Mouse (Mus musculus) urinary bladder, adult 18-20 months (tissue): ENCODE results near the gene Gpt2.

ENCODE experiments used
- DNase-seq, 2 experiments: peaks; one replicate each; pipeline ENCODE4 v3.0.0; 2022; ENCODE audit warnings: low spot score in 2 of 2, mixed read lengths in 2 of 2

Gpt2 gene

DNA sequence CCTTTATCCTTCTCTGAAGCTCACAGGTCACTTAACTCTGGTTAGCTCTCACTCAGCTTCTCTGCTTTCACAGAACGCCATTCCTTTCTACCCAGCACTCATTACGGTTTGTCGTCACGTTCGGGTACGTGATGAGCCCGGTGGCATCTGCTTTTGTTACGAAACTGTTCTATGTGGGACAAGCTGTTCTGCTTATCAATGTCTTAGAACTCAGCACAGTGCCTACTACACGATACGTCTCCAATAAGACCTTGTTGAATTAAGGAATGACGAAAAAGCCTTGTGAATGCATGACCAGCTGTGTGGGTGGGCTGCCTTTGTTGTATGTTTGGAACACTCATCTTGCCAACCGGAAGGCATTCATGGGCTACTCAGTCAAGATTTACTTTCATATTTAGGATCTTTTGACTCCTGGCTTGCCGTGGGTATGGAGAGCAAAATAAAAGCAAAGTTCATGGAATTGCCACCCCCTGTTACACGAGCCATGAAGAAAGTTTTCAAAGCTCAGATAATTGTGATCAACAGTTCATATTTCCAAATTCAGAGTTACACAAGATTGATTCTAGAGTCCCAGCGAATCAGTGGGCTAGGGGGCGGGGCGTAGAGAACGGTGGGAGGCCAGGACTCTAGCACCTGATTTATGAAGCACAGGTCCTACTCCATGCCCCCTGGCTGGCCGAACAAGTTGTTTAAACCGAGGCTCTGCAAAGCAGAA, 4.3 kb upstream of the Gpt2 start:
- DNase-seq = no peak

GRCm38 (mm10) chr8:85488631-85489030, 3.7 kb upstream of the Gpt2 start:
- no peak for DNase-seq

- no peak for DNase-seq
Observed at GRCm38 (mm10) chr8:85489546-85489945, 2.8 kb upstream of the Gpt2 start.

DNA sequence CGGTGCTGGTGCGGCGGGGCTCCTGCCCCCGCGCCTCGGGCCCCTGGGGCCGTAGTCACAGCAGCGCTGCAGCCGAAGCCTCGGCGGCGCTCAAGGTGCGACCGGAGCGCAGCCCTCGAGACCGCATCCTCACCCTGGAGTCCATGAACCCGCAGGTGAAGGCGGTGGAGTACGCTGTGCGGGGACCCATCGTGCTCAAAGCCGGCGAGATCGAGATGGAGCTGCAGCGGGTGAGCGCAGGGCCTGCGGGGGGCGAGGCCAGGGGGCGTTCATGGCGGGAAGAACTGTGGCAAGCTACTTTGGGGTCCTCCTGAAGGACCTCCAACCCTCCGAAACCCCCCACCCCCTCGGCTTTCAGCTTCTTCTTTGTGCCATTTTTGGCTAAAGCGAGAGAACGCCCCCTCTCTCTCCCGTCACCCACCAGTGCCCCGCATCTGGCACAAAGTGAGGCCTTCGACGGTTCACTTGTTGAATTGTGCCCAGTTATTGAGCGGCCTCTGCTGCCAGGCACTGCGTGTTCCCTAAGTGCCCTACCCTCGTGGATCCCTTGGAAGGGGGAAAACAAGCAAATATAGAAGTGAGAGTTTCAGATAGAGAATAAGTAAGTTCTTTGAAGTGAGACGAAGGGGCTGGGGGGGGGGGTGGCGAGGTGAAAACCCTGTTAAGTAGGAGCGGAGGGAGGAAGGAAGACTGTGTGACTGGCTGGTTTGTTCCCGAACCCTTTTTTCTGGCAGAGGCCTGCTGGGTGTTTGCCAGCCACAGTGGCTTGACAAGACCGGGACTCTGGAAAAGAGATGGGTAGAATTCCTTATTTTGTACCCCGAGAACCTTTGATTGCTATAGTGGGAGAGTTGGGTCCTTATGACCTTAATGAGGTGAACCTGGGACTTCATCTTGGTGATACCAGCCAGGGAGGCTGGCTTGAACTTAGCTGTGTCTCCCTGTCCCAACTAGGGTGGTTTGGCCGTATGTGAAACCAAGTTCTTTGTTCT, 860 bp downstream of the Gpt2 start:
- DNase-seq = no peak

DNA sequence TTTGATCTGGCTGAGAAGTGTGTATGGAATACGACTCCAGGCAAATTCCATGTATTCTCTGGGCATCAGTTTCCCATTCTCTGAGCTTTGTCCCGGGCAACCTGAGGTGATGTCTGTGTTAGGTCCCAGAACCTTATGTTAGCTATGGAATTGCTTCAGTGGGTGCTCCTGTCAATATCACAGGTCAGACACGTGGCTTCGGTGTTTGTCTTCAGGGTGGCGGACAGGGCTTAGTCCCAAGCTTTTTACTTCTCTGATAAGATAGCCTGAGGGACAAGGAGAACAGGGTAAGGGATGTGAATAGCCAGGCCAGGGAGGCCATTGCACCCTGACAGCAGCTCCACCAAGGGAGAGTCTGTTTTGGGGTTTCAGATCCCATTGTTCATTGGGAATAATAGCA, 3.7 kb downstream of the Gpt2 start:
- no peak for DNase-seq

GRCm38 (mm10) chr8:85496778-85497177, 4.4 kb downstream of the Gpt2 start:
- no peak for DNase-seq

- DNase-seq = no peak
Observed at GRCm38 (mm10) chr8:85498577-85498976, 6.2 kb downstream of the Gpt2 start.

- no peak for DNase-seq
Observed at GRCm38 (mm10) chr8:85500460-85500859, 8.1 kb downstream of the Gpt2 start.

DNA sequence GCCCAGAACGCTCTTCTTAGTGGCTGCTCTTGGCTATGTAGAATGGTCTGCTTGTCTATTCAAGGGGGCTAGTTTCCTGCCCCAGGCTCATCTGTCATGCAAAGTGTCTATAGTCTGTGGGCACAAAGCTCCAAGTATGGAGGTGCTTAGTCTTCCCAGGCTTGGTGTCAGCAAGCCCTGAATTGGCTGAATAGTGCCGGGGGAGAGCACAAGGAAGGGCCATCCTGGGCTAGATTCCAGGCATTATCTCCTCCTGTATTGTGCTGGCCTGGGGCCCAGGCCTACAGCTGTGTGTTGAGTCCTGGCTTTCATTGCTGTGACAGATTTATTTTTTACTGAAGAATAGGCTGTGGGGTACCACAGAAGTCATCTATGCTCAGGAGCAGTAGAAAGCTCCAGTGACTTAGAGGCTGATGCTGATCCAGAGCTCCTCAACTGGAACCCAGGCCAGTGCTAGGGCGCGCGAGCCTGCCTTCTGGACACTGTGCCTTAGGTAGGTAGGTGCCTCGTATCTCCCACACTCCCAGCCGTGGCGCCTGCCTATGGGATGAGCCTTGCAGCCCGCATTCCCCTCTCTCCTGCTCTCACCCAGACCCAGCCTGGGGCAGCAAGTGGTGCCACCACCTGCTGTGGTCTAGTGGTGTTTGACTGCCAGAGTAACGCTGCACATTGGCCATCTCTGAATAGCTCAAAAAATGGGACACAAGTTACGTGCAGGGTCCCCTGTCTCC, 8.7 kb downstream of the Gpt2 start:
- DNase-seq = no peak

DNA sequence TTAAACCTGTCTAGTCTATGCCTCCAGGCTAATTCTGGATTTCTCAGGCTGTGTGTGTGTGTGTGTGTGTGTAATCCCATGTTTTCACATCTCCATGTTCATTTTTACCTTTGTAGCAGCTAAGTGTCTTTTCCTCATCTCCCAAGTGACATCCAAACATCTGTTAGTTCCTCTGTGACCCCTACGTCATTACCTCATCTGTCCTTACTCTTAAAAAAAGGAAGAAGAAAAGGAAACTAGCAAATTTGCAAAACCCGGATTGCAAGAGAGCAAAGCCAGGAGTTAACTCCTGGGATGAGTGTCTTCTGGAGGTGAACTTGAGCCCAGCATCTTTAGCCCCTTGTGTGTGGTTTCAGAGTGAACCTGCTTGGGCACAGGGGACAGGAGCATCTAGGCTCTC, 10.0 kb downstream of the Gpt2 start:
- no peak for DNase-seq

DNA sequence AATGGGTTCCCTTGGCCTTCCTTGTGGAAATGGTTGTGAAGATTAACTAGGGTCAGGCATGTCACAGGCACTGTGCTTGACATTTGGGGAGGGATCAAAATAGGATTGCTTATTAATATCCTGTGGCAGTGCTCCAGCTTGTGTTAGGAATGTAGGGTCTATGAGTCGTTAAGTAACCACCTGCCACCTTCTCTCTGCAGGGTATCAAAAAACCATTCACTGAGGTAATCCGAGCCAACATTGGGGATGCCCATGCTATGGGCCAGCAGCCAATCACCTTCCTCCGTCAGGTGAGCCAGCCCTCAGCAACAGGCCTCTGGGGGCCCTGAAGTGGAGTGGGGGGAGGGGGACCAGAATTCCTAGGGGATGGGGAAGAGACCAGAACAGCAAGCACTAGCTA, 10.7 kb downstream of the Gpt2 start:
- DNase-seq = no peak

- DNase-seq = no peak
Observed at GRCm38 (mm10) chr8:85504704-85505103, 12.3 kb downstream of the Gpt2 start.

DNA sequence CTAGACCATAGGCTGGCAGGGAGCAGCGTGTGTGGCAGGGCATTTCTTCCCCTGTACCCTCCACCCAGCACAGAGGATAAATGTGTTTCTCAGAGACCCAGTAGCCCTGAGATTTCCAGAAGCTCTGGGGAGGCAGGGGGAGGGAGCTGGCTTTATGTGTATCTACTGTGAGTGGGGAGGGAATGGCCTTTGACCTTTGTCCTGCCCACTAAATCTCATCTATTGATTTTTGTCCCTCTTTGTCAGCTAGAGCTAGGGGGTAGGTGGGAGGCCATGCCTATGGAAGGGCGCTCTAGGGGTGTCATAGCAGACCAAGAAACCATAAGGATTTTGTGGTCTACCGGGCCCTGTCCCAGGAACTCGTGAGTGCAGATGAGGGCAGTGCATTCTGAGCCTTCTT, 14.2 kb downstream of the Gpt2 start:
- no peak for DNase-seq

DNA sequence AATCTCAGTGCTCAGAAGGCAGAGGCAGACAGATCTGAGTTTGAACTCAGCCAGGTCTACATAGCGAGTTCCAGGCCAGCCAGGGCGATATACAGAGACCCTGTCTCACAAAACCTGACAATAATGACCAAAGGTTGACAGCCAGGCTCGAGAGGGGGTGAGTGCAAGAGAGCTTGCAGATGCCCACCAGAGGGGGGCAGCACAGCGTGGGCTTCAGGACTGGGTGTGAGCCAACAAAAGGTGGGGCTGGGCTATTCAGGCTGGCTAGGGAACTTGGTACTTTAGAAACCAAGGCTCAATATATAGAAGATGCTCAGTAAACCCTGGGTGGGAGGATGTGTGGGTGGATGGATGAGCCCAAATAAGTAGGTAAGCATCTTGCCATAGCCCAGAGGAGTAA, 16.3 kb downstream of the Gpt2 start:
- DNase-seq = no peak

GRCm38 (mm10) chr8:85512234-85512633, 19.9 kb downstream of the Gpt2 start:
- DNase-seq = no peak

DNA sequence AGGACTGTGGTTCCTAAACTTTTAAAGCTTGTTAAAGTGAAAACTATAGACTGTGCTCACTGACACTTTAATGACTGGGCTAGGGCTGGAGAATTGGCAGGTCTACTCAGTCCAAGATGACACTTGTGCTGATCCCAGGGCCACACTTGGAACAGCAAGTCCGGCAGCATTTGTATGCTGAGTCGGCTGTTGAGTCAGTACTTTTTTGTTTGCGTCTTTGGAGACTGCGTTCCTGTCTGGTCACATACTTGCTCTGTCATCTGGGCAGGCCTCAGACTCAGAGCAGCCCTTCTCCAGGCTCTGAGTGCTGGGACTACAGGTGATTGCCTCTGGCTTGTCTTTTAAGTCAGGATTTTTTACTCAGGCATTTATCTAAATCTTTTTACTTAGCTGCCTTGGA, 20.9 kb downstream of the Gpt2 start:
- peak in 1 of 2 experiments; percentile 53 for DNase-seq

DNA sequence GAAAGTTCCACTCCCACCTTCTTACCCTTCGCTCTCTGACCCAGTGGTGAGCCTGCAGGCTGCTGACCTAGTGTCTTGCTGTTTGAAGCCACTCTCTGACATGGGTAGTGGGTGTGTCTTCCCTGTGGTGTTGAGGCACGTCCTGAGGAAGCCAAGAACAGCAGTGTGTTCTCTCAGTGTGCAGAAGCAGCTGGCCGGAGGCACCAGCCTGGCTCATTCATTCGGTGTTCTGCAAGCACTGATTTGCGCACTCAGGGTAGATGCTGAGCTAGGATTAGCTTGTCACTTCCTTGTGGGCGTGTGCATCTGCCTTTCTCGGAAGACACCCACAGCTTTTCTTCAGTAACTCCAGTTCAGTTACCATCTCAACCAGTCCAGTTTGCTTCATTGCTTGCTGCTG, 23.0 kb downstream of the Gpt2 start:
- peak in 1 of 2 experiments; percentile 40 for DNase-seq

- DNase-seq = no peak
Observed at GRCm38 (mm10) chr8:85517336-85517735, 25.0 kb downstream of the Gpt2 start.

GRCm38 (mm10) chr8:85517956-85518355, 25.6 kb downstream of the Gpt2 start:
- no peak for DNase-seq

GRCm38 (mm10) chr8:85520586-85520985, 28.2 kb downstream of the Gpt2 start:
- DNase-seq = no peak

DNA sequence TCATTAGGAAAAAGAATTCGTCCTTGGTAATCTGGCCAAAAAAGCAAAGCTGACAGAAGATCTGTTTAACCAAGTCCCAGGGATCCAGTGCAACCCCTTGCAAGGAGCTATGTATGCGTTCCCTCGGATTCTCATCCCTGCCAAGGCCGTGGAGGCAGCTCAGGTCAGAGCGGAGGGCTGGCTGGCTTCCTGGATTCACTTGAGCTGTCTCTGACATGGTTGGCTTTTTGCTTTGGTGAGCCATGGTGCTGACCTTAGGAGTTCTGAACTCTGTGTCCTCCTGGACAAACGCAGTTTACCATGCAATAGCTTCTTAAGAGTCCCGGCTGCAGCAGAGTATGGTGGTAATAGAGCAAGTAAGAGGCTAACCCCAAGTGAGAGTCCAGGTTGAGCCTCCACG, 29.0 kb downstream of the Gpt2 start:
- no peak for DNase-seq

DNA sequence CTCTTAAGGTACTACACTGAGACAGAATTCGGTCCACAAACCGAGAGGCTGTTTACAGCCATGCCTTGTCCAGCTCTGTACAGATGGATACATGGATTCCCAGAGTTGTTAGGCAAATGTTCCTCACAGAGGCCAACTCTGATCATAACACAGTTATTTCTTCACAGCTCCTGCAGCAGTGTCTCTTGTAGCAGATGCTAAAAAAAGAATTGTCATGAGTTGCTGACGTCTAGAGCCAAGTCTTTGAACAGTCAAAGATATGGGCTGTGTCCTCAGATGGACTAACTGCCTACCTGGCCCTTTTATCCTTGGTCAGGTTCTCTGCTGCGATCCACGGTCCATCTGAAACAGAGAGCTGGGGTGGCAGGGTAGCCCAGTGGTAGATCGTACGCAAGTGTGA, 31.7 kb downstream of the Gpt2 start:
- no peak for DNase-seq
